Mouse (Mus musculus): ENCODE results near the gene Mfn1. TPM values are rescaled to one million over a fixed set of nuclear protein-coding genes. Genes with fewer than 3 reads are reported as not detected.

Gene Mfn1
- polyA plus RNA-seq, 1 experiment: 20.9 TPM

GRCm38 (mm10) chr3:32583489-32583888, 54.2 kb downstream of the Mfn1 start:
- H3K36me3 ChIP-seq (ENCODE audit: control insufficient read depth, insufficient read depth, low read length): no peaks in the 10 kb centered on the region
- no peak overlapping the region for H3K4me3 ChIP-seq (ENCODE audit: control insufficient read depth, low read depth, low read length)
- no peak for TF ChIP-seq POLR2A (IDR thresholded peaks at IDR 0.05; ENCODE audit: control insufficient read depth, low read depth, low read length)
- TF ChIP-seq CTCF (IDR thresholded peaks at IDR 0.05; ENCODE audit: control insufficient read depth, insufficient read depth, insufficient replicate concordance, low read depth, low read length): no peak
- no peaks in the 10 kb centered on the region for H3K27me3 ChIP-seq (ENCODE audit: control insufficient read depth, insufficient read depth, low read length)
- H3K4me1 ChIP-seq (ENCODE audit: control insufficient read depth, insufficient read depth, low read length): no peaks in the 10 kb centered on the region
- H3K27ac ChIP-seq (ENCODE audit: control insufficient read depth, insufficient read depth, low read depth, low read length): no peak overlapping the region

GRCm38 (mm10) chr3:32586274-32586673, 57.0 kb downstream of the Mfn1 start:
- no peaks in the 10 kb centered on the region for H3K36me3 ChIP-seq (ENCODE audit: control insufficient read depth, insufficient read depth, low read length)
- no peaks in the 10 kb centered on the region for H3K27me3 ChIP-seq (ENCODE audit: control insufficient read depth, insufficient read depth, low read length)
- no peak overlapping the region for H3K27ac ChIP-seq (ENCODE audit: control insufficient read depth, insufficient read depth, low read depth, low read length)
- TF ChIP-seq CTCF (IDR thresholded peaks at IDR 0.05; ENCODE audit: control insufficient read depth, insufficient read depth, insufficient replicate concordance, low read depth, low read length): no peak
- TF ChIP-seq POLR2A (IDR thresholded peaks at IDR 0.05; ENCODE audit: control insufficient read depth, low read depth, low read length): no peak
- no peaks in the 10 kb centered on the region for H3K4me1 ChIP-seq (ENCODE audit: control insufficient read depth, insufficient read depth, low read length)
- H3K4me3 ChIP-seq (ENCODE audit: control insufficient read depth, low read depth, low read length): no peak overlapping the region

GRCm38 (mm10) chr3:32595080-32595479, 65.8 kb downstream of the Mfn1 start:
- TF ChIP-seq CTCF (IDR thresholded peaks at IDR 0.05; ENCODE audit: control insufficient read depth, insufficient read depth, insufficient replicate concordance, low read depth, low read length) (no peak), POLR2A (IDR thresholded peaks at IDR 0.05; ENCODE audit: control insufficient read depth, low read depth, low read length) (no peak)
- Histone ChIP-seq H3K4me3 (ENCODE audit: control insufficient read depth, low read depth, low read length) (no peak overlapping the region), H3K27ac (ENCODE audit: control insufficient read depth, insufficient read depth, low read depth, low read length) (no peak overlapping the region), H3K27me3 (ENCODE audit: control insufficient read depth, insufficient read depth, low read length) (no peaks in the 10 kb centered on the region), H3K36me3 (ENCODE audit: control insufficient read depth, insufficient read depth, low read length) (no peaks in the 10 kb centered on the region), H3K4me1 (ENCODE audit: control insufficient read depth, insufficient read depth, low read length) (no peaks in the 10 kb centered on the region)

DNA sequence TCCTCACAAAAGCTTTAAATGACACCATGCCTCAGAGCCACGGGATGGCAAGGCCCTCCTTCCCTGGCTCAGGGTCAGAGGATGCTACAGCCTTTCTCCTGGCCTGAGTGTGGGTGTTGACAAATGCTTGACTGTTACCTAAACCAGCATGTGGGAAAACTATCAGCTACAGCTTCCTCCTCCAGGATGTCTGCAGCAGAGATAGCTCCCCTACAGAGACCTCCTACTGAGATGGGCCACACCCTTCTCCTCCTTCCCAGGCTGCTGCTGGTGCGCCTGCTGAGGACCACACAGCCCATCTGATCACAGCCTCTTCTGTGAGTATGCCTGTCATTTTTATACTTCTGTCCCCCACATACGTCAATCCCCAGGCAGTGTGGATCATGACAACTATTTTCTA, 70.1 kb downstream of the Mfn1 start:
- Histone ChIP-seq H3K36me3 (ENCODE audit: control insufficient read depth, insufficient read depth, low read length) (no peaks in the 10 kb centered on the region), H3K27ac (ENCODE audit: control insufficient read depth, insufficient read depth, low read depth, low read length) (no peak overlapping the region), H3K27me3 (ENCODE audit: control insufficient read depth, insufficient read depth, low read length) (no peaks in the 10 kb centered on the region), H3K4me3 (ENCODE audit: control insufficient read depth, low read depth, low read length) (no peak overlapping the region), H3K4me1 (ENCODE audit: control insufficient read depth, insufficient read depth, low read length) (no peaks in the 10 kb centered on the region)
- no peak for TF ChIP-seq POLR2A (IDR thresholded peaks at IDR 0.05; ENCODE audit: control insufficient read depth, low read depth, low read length)
- TF ChIP-seq CTCF (IDR thresholded peaks at IDR 0.05; ENCODE audit: control insufficient read depth, insufficient read depth, insufficient replicate concordance, low read depth, low read length): no peak

- no peak for TF ChIP-seq CTCF (IDR thresholded peaks at IDR 0.05; ENCODE audit: control insufficient read depth, insufficient read depth, insufficient replicate concordance, low read depth, low read length)
- no peak for TF ChIP-seq POLR2A (IDR thresholded peaks at IDR 0.05; ENCODE audit: control insufficient read depth, low read depth, low read length)
- Histone ChIP-seq H3K36me3 (ENCODE audit: control insufficient read depth, insufficient read depth, low read length) (no peaks in the 10 kb centered on the region), H3K4me1 (ENCODE audit: control insufficient read depth, insufficient read depth, low read length) (no peaks in the 10 kb centered on the region), H3K4me3 (ENCODE audit: control insufficient read depth, low read depth, low read length) (no peak overlapping the region), H3K27me3 (ENCODE audit: control insufficient read depth, insufficient read depth, low read length) (no peaks in the 10 kb centered on the region), H3K27ac (ENCODE audit: control insufficient read depth, insufficient read depth, low read depth, low read length) (no peak overlapping the region)
Observed at GRCm38 (mm10) chr3:32601055-32601454, 71.8 kb downstream of the Mfn1 start.

GRCm38 (mm10) chr3:32609233-32609632, 80.0 kb downstream of the Mfn1 start:
- H3K4me3 ChIP-seq (ENCODE audit: control insufficient read depth, low read depth, low read length): no peak overlapping the region
- H3K27ac ChIP-seq (ENCODE audit: control insufficient read depth, insufficient read depth, low read depth, low read length): no peak overlapping the region
- H3K27me3 ChIP-seq (ENCODE audit: control insufficient read depth, insufficient read depth, low read length): no peaks in the 10 kb centered on the region
- H3K36me3 ChIP-seq (ENCODE audit: control insufficient read depth, insufficient read depth, low read length): no peaks in the 10 kb centered on the region
- no peaks in the 10 kb centered on the region for H3K4me1 ChIP-seq (ENCODE audit: control insufficient read depth, insufficient read depth, low read length)
- TF ChIP-seq CTCF (IDR thresholded peaks at IDR 0.05; ENCODE audit: control insufficient read depth, insufficient read depth, insufficient replicate concordance, low read depth, low read length): no peak
- TF ChIP-seq POLR2A (IDR thresholded peaks at IDR 0.05; ENCODE audit: control insufficient read depth, low read depth, low read length): no peak

DNA sequence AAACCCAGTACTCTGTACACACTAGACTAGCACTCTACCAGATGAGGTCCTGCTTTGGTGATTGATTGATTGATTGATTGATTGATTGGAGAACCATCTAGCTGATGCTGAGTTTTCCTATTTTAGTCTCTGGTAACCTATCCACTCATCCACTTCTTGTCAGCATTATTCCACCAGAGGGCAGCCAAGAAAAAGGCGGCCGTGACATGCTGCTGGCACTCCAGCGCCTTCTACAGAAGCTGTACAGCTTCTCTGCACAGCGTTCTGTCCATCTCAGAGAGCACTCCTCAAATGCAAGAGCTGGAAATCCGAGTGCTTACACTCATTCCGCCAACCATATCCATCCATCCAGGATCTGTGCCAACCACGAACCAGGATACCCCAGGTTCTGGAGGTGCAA, 81.3 kb downstream of the Mfn1 start:
- Histone ChIP-seq H3K27ac (ENCODE audit: control insufficient read depth, insufficient read depth, low read depth, low read length) (no peak overlapping the region), H3K36me3 (ENCODE audit: control insufficient read depth, insufficient read depth, low read length) (no peaks in the 10 kb centered on the region), H3K4me1 (ENCODE audit: control insufficient read depth, insufficient read depth, low read length) (no peaks in the 10 kb centered on the region), H3K4me3 (ENCODE audit: control insufficient read depth, low read depth, low read length) (no peak overlapping the region), H3K27me3 (ENCODE audit: control insufficient read depth, insufficient read depth, low read length) (no peaks in the 10 kb centered on the region)
- peak; percentile 25; the same call in 1 of the 2 replicates for TF ChIP-seq CTCF (IDR thresholded peaks at IDR 0.05; ENCODE audit: control insufficient read depth, insufficient read depth, insufficient replicate concordance, low read depth, low read length)
- no peak for TF ChIP-seq POLR2A (IDR thresholded peaks at IDR 0.05; ENCODE audit: control insufficient read depth, low read depth, low read length)

DNA sequence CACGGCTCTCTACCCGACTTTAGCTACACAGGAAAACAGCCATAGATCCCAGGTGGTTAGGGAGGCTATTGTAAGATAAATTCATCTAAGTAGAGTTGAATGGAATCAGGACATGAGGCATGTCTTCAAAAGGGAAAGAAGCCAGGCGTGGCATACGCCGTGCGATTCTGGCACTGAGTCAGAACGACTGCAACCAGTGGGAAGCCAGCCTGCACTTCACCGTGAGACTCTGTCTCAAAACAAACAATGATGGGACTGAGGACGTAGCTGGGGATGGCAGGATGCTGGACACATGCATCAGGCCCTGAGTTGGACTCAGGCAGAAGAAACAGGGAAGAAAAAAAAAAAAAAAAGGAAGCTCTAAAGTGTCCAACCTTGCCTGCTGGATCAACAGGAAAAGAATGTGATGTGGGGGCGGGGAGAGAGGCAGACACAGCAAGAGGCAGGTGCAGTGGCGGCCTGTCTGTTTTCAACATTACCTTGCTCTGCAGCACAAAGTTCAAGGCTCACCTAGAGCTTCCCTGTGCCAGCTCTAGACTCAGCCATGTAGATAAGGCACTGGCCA, 82.4 kb downstream of the Mfn1 start:
- Histone ChIP-seq H3K27me3 (ENCODE audit: control insufficient read depth, insufficient read depth, low read length) (no peaks in the 10 kb centered on the region), H3K4me3 (ENCODE audit: control insufficient read depth, low read depth, low read length) (no peak overlapping the region)

More for the DNA sequence above, 82.4 kb downstream of the Mfn1 start:
- no peak overlapping the region for H3K27ac ChIP-seq (ENCODE audit: control insufficient read depth, insufficient read depth, low read depth, low read length)
- H3K4me1 ChIP-seq (ENCODE audit: control insufficient read depth, insufficient read depth, low read length): peaks cover 5% of the 10 kb centered on the region
- H3K36me3 ChIP-seq (ENCODE audit: control insufficient read depth, insufficient read depth, low read length): no peaks in the 10 kb centered on the region
- TF ChIP-seq CTCF (IDR thresholded peaks at IDR 0.05; ENCODE audit: control insufficient read depth, insufficient read depth, insufficient replicate concordance, low read depth, low read length): no peak
- no peak for TF ChIP-seq POLR2A (IDR thresholded peaks at IDR 0.05; ENCODE audit: control insufficient read depth, low read depth, low read length)
